Mouse (Mus musculus) macrophage (primary cell): ENCODE measurements around the gene Vpreb1. TPM values are rescaled to one million over a fixed set of nuclear protein-coding genes. Genes with fewer than 3 reads are reported as not detected.

ENCODE experiments used
- H3K27ac ChIP-seq: fragments of 350-480 bp; formaldehyde crosslinking; 2 replicates; pipeline ENCODE4 v1.9.0; 2021
- H3K36me3 ChIP-seq: fragments of 350-480 bp; formaldehyde crosslinking; 2 replicates; pipeline ENCODE4 v1.9.0; 2021; ENCODE audit errors: inconsistent target
- H3K4me3 ChIP-seq: fragments of 350-480 bp; formaldehyde crosslinking; 2 replicates; pipeline ENCODE4 v1.9.0; 2021; ENCODE audit errors: inconsistent target
- H3K79me2 ChIP-seq: fragments of 350-480 bp; formaldehyde crosslinking; 2 replicates; pipeline ENCODE4 v1.9.0; 2021; ENCODE audit errors: inconsistent target
- WGBS: methylation state at CpG from one replicate; pipeline ENCODE4 v1.1.7; 2026; ENCODE audit warnings: inconsistent platforms; ENCODE audit not compliant: missing documents; 5-methylcytosine and 5-hydroxymethylcytosine counted together
- polyA plus RNA-seq: library from polyadenylated mRNA; stranded (reverse); fragments of 250-400 nt; gene quantifications from 3 replicates; pipeline ENCODE4 v1.2.4, GENCODE M21; 2018; ENCODE audit warnings: inconsistent platforms

Gene Vpreb1
- polyA plus RNA-seq, 1 experiment from 2014 or later, result not detected

- no peak overlapping the region for H3K27ac ChIP-seq
- 84% methylated on average over 5 of the region's 5 CpGs for WGBS
- no peaks in the 10 kb centered on the region for H3K79me2 ChIP-seq
- H3K4me3 ChIP-seq, result no peak overlapping the region
- H3K36me3 ChIP-seq, result no peaks in the 10 kb centered on the region
These were observed 45.2 kb downstream of the Vpreb1 start for GRCm38 (mm10) chr16:16825476-16825875.

Other genes with a start within 250 kb of the Vpreb1 start
- gene Olfr19, start 194.4 kb downstream of the Vpreb1 start, polyA plus RNA-seq, result not detected in 3 replicates
- gene Spag6l, start 41.4 kb downstream of the Vpreb1 start, polyA plus RNA-seq, result not detected in 3 replicates
- gene Igll1, start 6.9 kb downstream of the Vpreb1 start, polyA plus RNA-seq, result not detected in 3 replicates
- gene Top3b, start 107 bp downstream of the Vpreb1 start, polyA plus RNA-seq, result 25.7 to 30.9 TPM (median 29.6 TPM) in 3 replicates
- 6.8 to 15.8 TPM (median 9.9 TPM) in 3 replicates for gene Ppm1f, start 25.6 kb upstream of the Vpreb1 start, polyA plus RNA-seq
- gene Mapk1, start 112.5 kb upstream of the Vpreb1 start, polyA plus RNA-seq, result 92.1 to 122 TPM (median 94.8 TPM) in 3 replicates
- gene Ypel1, start 198.9 kb upstream of the Vpreb1 start, polyA plus RNA-seq, result 0.14 to 0.25 TPM in 2 of 3 replicates, not detected in the other
- 57.9 to 116 TPM (median 63.8 TPM) in 3 replicates for gene Ppil2, start 240.4 kb upstream of the Vpreb1 start, polyA plus RNA-seq